Mouse (Mus musculus) midbrain, embryonic 16.5 days (tissue): ENCODE results near the gene Vmn2r27. TPM values are rescaled to one million over a fixed set of nuclear protein-coding genes. Genes with fewer than 3 reads are reported as not detected.

Experiments used
- ATAC-seq: fragments of 200-750 bp; cut with Nextera tagmentation; 2 replicates; pipeline ENCODE4 v1.8.0; 2017; ENCODE audit warnings: moderate TSS enrichment
- H3K27ac ChIP-seq: fragments of 300-500 bp; sonication (generic); 2 replicates; pipeline ENCODE4 v1.5.1; 2014; ENCODE audit warnings: mild to moderate bottlenecking, low read length, mixed read lengths
- H3K27me3 ChIP-seq: fragments of 300-500 bp; sonication (generic); 2 replicates; pipeline ENCODE4 v1.6.1; 2014; ENCODE audit warnings: low read depth, low read length, mixed read lengths; ENCODE audit not compliant: control insufficient read depth, insufficient read depth
- H3K36me3 ChIP-seq: fragments of 300-500 bp; sonication (generic); 2 replicates; pipeline ENCODE4 v1.6.1; 2014; ENCODE audit warnings: mild to moderate bottlenecking, low read length, moderate library complexity, mixed read lengths; ENCODE audit not compliant: control insufficient read depth, insufficient read depth
- H3K4me1 ChIP-seq: fragments of 300-500 bp; sonication (generic); 2 replicates; pipeline ENCODE4 v1.6.1; 2014; ENCODE audit warnings: mild to moderate bottlenecking, low read length, mixed read lengths; ENCODE audit not compliant: control insufficient read depth, insufficient read depth
- H3K4me2 ChIP-seq: fragments of 300-500 bp; sonication (generic); 2 replicates; pipeline ENCODE4 v1.6.1; 2014; ENCODE audit warnings: mild to moderate bottlenecking, low read length, mixed read lengths
- H3K4me3 ChIP-seq: fragments of 300-500 bp; sonication (generic); 2 replicates; pipeline ENCODE4 v1.5.1; 2014; ENCODE audit warnings: low read depth, mild to moderate bottlenecking, low read length, moderate library complexity, mixed read lengths
- H3K9ac ChIP-seq: fragments of 300-500 bp; sonication (generic); 2 replicates; pipeline ENCODE4 v1.6.1; 2014; ENCODE audit warnings: low read depth, low read length, mixed read lengths
- H3K9me3 ChIP-seq: fragments of 300-500 bp; sonication (generic); replicated peaks from 2 replicates; pipeline ENCODE4 v1.6.1; 2014; ENCODE audit warnings: mild to moderate bottlenecking, low read length, mixed read lengths; ENCODE audit not compliant: control insufficient read depth, poor library complexity, severe bottlenecking
- WGBS: fragments of 180-500 bp; shearing (Covaris S2); extraction: QIAGEN DNeasy Blood & Tissue Kit; methylation state at CpG from one replicate; pipeline ENCODE4 v1.1.7; 2014; 5-methylcytosine and 5-hydroxymethylcytosine counted together
- polyA plus RNA-seq: library from polyadenylated mRNA; unstranded; fragments of >200 nt; fragmentation: Nextera tagmentation; extraction: Ambion mirVana; gene quantifications from 2 replicates; pipeline ENCODE4 v1.2.1, GENCODE M21; 2015

Gene Vmn2r27
- polyA plus RNA-seq, 1 experiment from 2014 or later = not detected

GRCm38 (mm10) chr6:124168499-124169257 lies 63.0 kb downstream of the Vmn2r27 start:
- Histone ChIP-seq H3K9me3 (no peaks in the 10 kb centered on the region), H3K4me3 (no peak overlapping the region), H3K4me1 (no peaks in the 10 kb centered on the region), H3K27me3 (no peaks in the 10 kb centered on the region), H3K36me3 (no peaks in the 10 kb centered on the region), H3K4me2 (no peak overlapping the region), H3K9ac (no peak overlapping the region), H3K27ac (no peak overlapping the region)
- WGBS = 79% methylated on average over 3 of the region's 3 CpGs
- no peak for ATAC-seq

- no peak for ATAC-seq
- Histone ChIP-seq H3K9ac (no peak overlapping the region), H3K4me3 (no peak overlapping the region), H3K4me2 (no peak overlapping the region), H3K9me3 (no peaks in the 10 kb centered on the region), H3K36me3 (no peaks in the 10 kb centered on the region), H3K27me3 (no peaks in the 10 kb centered on the region), H3K4me1 (no peaks in the 10 kb centered on the region), H3K27ac (no peak overlapping the region)
- 84% methylated on average over 2 of the region's 2 CpGs for WGBS
These were observed 65.1 kb downstream of the Vmn2r27 start for GRCm38 (mm10) chr6:124166596-124166995.

- H3K9me3 ChIP-seq = no peaks in the 10 kb centered on the region
- H3K9ac ChIP-seq = no peak overlapping the region
- no peaks in the 10 kb centered on the region for H3K27me3 ChIP-seq
- no peaks in the 10 kb centered on the region for H3K36me3 ChIP-seq
- no peaks in the 10 kb centered on the region for H3K4me1 ChIP-seq
- no peak overlapping the region for H3K4me2 ChIP-seq
- no peak overlapping the region for H3K27ac ChIP-seq
- no peak overlapping the region for H3K4me3 ChIP-seq
- no peak for ATAC-seq
- WGBS = 44% methylated on average over 1 of the region's 1 CpGs
These were observed 81.8 kb downstream of the Vmn2r27 start for GRCm38 (mm10) chr6:124149808-124150207.

Other genes starting within 250 kb of the Vmn2r27 start
- not detected in 2 replicates for gene Vmn2r26, start 207.3 kb downstream of the Vmn2r27 start, polyA plus RNA-seq
- gene Cd163, start 72.8 kb upstream of the Vmn2r27 start, polyA plus RNA-seq = 1.0 and 1.1 TPM in 2 replicates
- gene Pex5, start 183.2 kb upstream of the Vmn2r27 start, polyA plus RNA-seq = 75.5 and 77.7 TPM in 2 replicates
- gene Clstn3, start 232.9 kb upstream of the Vmn2r27 start, polyA plus RNA-seq = 151 and 183 TPM in 2 replicates